In the genomic region with DNA sequence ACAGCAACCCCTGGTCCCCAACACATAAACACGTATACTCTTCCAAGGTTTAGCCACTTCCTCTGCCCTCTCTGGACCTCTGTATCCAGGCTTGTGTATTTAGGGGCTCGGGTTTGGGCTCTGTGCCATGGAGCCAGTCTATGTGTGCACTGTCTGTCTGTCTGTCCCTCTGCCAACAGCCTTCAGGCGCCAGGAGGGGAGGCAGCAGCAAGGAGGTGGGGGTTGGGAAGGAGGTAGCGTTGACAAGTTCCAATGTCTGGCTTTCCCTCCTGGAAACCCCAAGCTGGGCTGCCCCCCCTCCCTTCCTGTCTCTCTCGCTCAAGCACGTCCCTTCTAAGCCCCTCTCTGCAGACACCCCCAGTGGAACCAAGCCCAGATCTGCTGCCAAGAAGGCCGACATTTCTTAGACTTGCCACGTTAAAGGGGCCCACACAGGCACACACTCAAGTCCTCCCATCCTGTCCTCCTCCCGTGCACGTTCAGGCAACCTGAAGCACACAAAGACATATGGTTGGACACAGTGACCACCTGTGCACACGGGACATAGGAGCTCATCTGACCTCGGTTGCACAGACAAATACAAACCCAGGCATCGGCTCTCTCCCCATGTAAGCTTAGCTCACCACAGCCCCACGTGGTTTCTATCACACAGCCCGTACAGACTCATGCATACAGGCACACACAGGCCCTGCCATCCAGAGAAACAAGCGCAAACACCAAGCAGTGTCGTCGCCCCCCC, we compare ENCODE assay signal across 8 mouse cellular contexts. TPM values are rescaled to one million over a fixed set of nuclear protein-coding genes. Genes with fewer than 3 reads are reported as not detected.
DNase-seq lines count a peak whose midpoint lies in the region; ATAC-seq and TF ChIP-seq lines count a peak whose summit lies in the region.

No protein-coding gene starts in this region.

- intact Hi-C loops in left cerebral cortex, postnatal 4 days (cut with DNase I): no loop called here

- H3K4me2 ChIP-seq in heart, embryonic 15.5 days: peak overlapping the region; percentile 34
- H3K4me2 ChIP-seq in midbrain, embryonic 14.5 days (ENCODE audit: low read length): no peak overlapping the region

- 0 out of 2 replicates have a peak overlapping the region, but pooled peaks have one; percentile 11 for H3K27ac ChIP-seq in cortical plate, adult 2 months (ENCODE audit: insufficient read depth, low read length)
- H3K27ac ChIP-seq in heart, embryonic 15.5 days: peak overlapping the region; percentile 95
- peak overlapping the region; percentile 71 for H3K27ac ChIP-seq in midbrain, embryonic 14.5 days (replicated peaks; ENCODE audit: low read depth, low read length)

- H3K36me3 ChIP-seq in heart, embryonic 15.5 days: no peaks in the 10 kb centered on the region
- H3K36me3 ChIP-seq in midbrain, embryonic 14.5 days (ENCODE audit: control insufficient read depth, insufficient read depth, low read length): no peaks in the 10 kb centered on the region

- no peaks in the 10 kb centered on the region for H3K9me3 ChIP-seq in heart, embryonic 15.5 days (replicated peaks)
- no peaks in the 10 kb centered on the region for H3K9me3 ChIP-seq in midbrain, embryonic 14.5 days (ENCODE audit: control insufficient read depth, low read length)

- TF ChIP-seq POLR2A in cortical plate, adult 2 months (IDR thresholded peaks at IDR 0.05; ENCODE audit: extremely low read depth, insufficient read depth, low read length): no peak

- H3K9ac ChIP-seq in heart, embryonic 15.5 days: peak overlapping the region; percentile 33
- H3K9ac ChIP-seq in midbrain, embryonic 14.5 days (replicated peaks; ENCODE audit: low read length): peak overlapping the region; percentile 13; the same call in 1 of the 2 replicates

- DNase-seq in layer of hippocampus, adult 9-11 months: peak; percentile 70
- no peak for DNase-seq in layer of hippocampus, adult 18-20 months (ENCODE audit: low spot score in 2 of 2)
- DNase-seq in left cerebral cortex, postnatal 4 days: peak; percentile 91
- DNase-seq in midbrain, embryonic 14.5 days: peak; percentile 74
- no peak for DNase-seq in c-Kit-positive CD71-positive TER-119-positive erythroid progenitor cells, embryonic 14.5 days (ENCODE audit: low spot score)

- no peaks in the 10 kb centered on the region for H3K27me3 ChIP-seq in heart, embryonic 15.5 days
- H3K27me3 ChIP-seq in midbrain, embryonic 14.5 days (ENCODE audit: control insufficient read depth, insufficient read depth, low read length): no peaks in the 10 kb centered on the region

- 9% methylated on average over 18 of the region's 18 CpGs for WGBS in heart, embryonic 15.5 days
- WGBS in midbrain, embryonic 14.5 days: 33% methylated on average over 18 of the region's 18 CpGs

- no peak overlapping the region for H3K4me3 ChIP-seq in cortical plate, adult 2 months (ENCODE audit: insufficient read depth, low read length)
- no peak overlapping the region for H3K4me3 ChIP-seq in heart, embryonic 15.5 days
- no peak overlapping the region for H3K4me3 ChIP-seq in midbrain, embryonic 14.5 days (replicated peaks; ENCODE audit: low read depth, low read length)

- TF ChIP-seq CTCF in cortical plate, adult 2 months (IDR thresholded peaks at IDR 0.05; ENCODE audit: extremely low read depth, insufficient read depth, low read length): no peak

- peak; percentile 28 for ATAC-seq in heart, embryonic 15.5 days (replicated peaks; ENCODE audit: insufficient number of reproducible peaks, insufficient read depth, low FRiP score, low read depth)
- ATAC-seq in midbrain, embryonic 14.5 days (ENCODE audit: low FRiP score, low TSS enrichment): 0 out of 2 replicates have a peak, but pooled peaks have one; percentile 15
- no peak for ATAC-seq in activated CD4-positive, CD25-positive, alpha-beta regulatory T cell, adult 4 months

- peaks cover 25% of the 10 kb centered on the region for H3K4me1 ChIP-seq in cortical plate, adult 2 months (ENCODE audit: control insufficient read depth, insufficient read depth, low read length)
- H3K4me1 ChIP-seq in heart, embryonic 15.5 days (replicated peaks): peaks cover 97% of the 10 kb centered on the region
- peaks cover 61% of the 10 kb centered on the region for H3K4me1 ChIP-seq in midbrain, embryonic 14.5 days (ENCODE audit: control insufficient read depth, insufficient read depth, low read length)

RNA-seq across cellular contexts. Expression of gene Wasf2, which starts 39.4 kb away (rescaled TPM):
- 10 to 100 TPM; 27.4 to 32.6 TPM for total RNA-seq in layer of hippocampus, adult 18-20 months (2021)
- polyA plus RNA-seq in cortical plate, adult 2 months (2012; rRNA removed): 14.7 and 15.6 TPM in 2 replicates
- polyA plus RNA-seq in heart, embryonic 15.5 days (2015; fragmentation: Nextera tagmentation; extraction: Ambion mirVana): 67.3 and 72.8 TPM in 2 replicates
- total RNA-seq in left cerebral cortex, postnatal 4 days (2021): 10 to 100 TPM; 34.0 to 35.7 TPM
- 19.6 and 23.1 TPM in 2 replicates for polyA plus RNA-seq in midbrain, embryonic 14.5 days (2014; fragmentation: Nextera tagmentation; extraction: Ambion mirVana)
- 100 to 1,000 TPM in 1 of 2 experiments, 10 to 100 TPM in 1; 83.0 to 104 TPM for polyA plus RNA-seq in activated CD4-positive, CD25-positive, alpha-beta regulatory T cell, adult 4 months (2017; shearing (Covaris generic))

Comparison
In these comparisons a context has a peak if more than half of its experiments do, and no peak if none do; other contexts are left out.
1. DNase-seq: peak in layer of hippocampus, adult 9-11 months (single experiment), left cerebral cortex, postnatal 4 days (single experiment) and midbrain, embryonic 14.5 days (single experiment); none in layer of hippocampus, adult 18-20 months (0 of 2) and c-Kit-positive CD71-positive TER-119-positive erythroid progenitor cells, embryonic 14.5 days (single experiment).
2. H3K27ac ChIP-seq: peak in every context shown above with its lines; median percentile 95 in heart, embryonic 15.5 days; 71 in midbrain, embryonic 14.5 days; 11 in cortical plate, adult 2 months.